23 mouse cellular contexts compared by ENCODE assay signal in the genomic region with DNA sequence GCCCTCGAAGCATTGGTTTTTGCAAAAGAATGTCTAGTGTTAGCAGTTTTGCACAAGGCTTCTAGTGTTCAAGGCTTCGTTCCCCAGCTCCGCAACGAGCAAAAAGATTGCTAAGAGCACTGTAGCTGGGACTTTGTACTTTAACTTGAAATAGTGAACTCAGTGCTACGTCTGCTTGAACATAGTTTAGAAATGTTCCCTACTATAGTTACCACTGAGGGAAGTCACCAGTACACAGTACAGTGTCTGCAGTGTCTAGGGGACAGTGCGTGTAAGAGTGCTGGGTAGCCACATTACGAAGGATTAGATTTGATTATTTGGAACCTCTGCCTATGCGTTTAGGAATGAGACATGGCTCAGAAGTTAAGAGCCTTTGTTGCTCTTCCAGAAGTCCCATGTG. TPM values are rescaled to one million over a fixed set of nuclear protein-coding genes. Genes with fewer than 3 reads are reported as not detected.
DNase-seq lines count a peak whose midpoint lies in the region; ATAC-seq and TF ChIP-seq lines count a peak whose summit lies in the region.
"Had no signal": no experiment of that assay in that cellular context is flagged by ENCODE, and none has a peak within 500 bp of the region (broad histone marks: within the 10 kb centered on the region; RNA-seq: fewer than 3 reads in every experiment).

No protein-coding gene starts in this region.

- peaks cover 8% of the 10 kb centered on the region for H3K4me1 ChIP-seq in intestine, embryonic 16.5 days (ENCODE audit: control insufficient read depth, insufficient read depth, low read length)
- peaks cover 6% of the 10 kb centered on the region for H3K4me1 ChIP-seq in intestine, embryonic 15.5 days (replicated peaks)
- H3K4me1 ChIP-seq in liver, adult 2 months (ENCODE audit: control insufficient read depth, insufficient read depth, low read length) = no peaks in the 10 kb centered on the region; the same call in 1 of the 2 replicates
- H3K4me1 ChIP-seq in liver, embryonic 12.5 days = no peaks in the 10 kb centered on the region
- no peaks in the 10 kb centered on the region for H3K4me1 ChIP-seq in liver, embryonic 16.5 days (ENCODE audit: control insufficient read depth, low read depth, low read length)
- H3K4me1 ChIP-seq in midbrain, embryonic 13.5 days (replicated peaks) = no peaks in the 10 kb centered on the region

- H3K36me3 ChIP-seq in intestine, embryonic 16.5 days (ENCODE audit: control insufficient read depth, insufficient read depth, low read length) = 0 out of 2 replicates have a peak, but pooled peaks cover 5% of the 10 kb centered on the region
- 0 out of 2 replicates have a peak, but pooled peaks cover 4% of the 10 kb centered on the region for H3K36me3 ChIP-seq in intestine, embryonic 15.5 days
- H3K36me3 ChIP-seq in liver, adult 2 months (ENCODE audit: control insufficient read depth, insufficient read depth, low read length) = peaks cover 11% of the 10 kb centered on the region; the same call in 1 of the 2 replicates
- H3K36me3 ChIP-seq in liver, embryonic 12.5 days = peaks cover 4% of the 10 kb centered on the region; the same call in 1 of the 2 replicates
- no peaks in the 10 kb centered on the region for H3K36me3 ChIP-seq in liver, embryonic 16.5 days (ENCODE audit: control insufficient read depth, insufficient read depth)
- H3K36me3 ChIP-seq in midbrain, embryonic 13.5 days = no peaks in the 10 kb centered on the region

- no peak overlapping the region for H3K9ac ChIP-seq in intestine, embryonic 16.5 days (ENCODE audit: low read depth, low read length)
- no peak overlapping the region for H3K9ac ChIP-seq in intestine, embryonic 15.5 days
- H3K9ac ChIP-seq in liver, adult 2 months (ENCODE audit: low read depth, low read length) = no peak overlapping the region
- H3K9ac ChIP-seq in liver, embryonic 12.5 days = no peak overlapping the region
- H3K9ac ChIP-seq in liver, embryonic 16.5 days (ENCODE audit: low read depth, low read length) = no peak overlapping the region
- H3K9ac ChIP-seq in midbrain, embryonic 13.5 days (replicated peaks) = no peak overlapping the region
- H3K9ac ChIP-seq: embryonic facial prominence, embryonic 13.5 days; embryonic facial prominence, embryonic 15.5 days; forebrain, embryonic 12.5 days had no signal

- WGBS in intestine, embryonic 16.5 days = 89% methylated on average over 8 of the region's 8 CpGs
- 88% methylated on average over 8 of the region's 8 CpGs for WGBS in intestine, embryonic 15.5 days
- WGBS in liver, adult 2 months = 67% methylated on average over 8 of the region's 8 CpGs
- WGBS in liver, embryonic 12.5 days (ENCODE audit: insufficient replicate concordance) = 79% methylated on average over 8 of the region's 8 CpGs
- 68% methylated on average over 8 of the region's 8 CpGs for WGBS in liver, embryonic 16.5 days (ENCODE audit: insufficient replicate concordance)
- WGBS in midbrain, embryonic 13.5 days = 96% methylated on average over 8 of the region's 8 CpGs

- no peak overlapping the region for H3K4me3 ChIP-seq in intestine, embryonic 16.5 days (ENCODE audit: low read length)
- no peak overlapping the region for H3K4me3 ChIP-seq in intestine, embryonic 15.5 days (replicated peaks)
- H3K4me3 ChIP-seq in liver, adult 2 months (ENCODE audit: insufficient read depth, low read depth, low read length) = no peak overlapping the region
- no peak overlapping the region for H3K4me3 ChIP-seq in liver, embryonic 12.5 days
- H3K4me3 ChIP-seq in liver, embryonic 16.5 days (ENCODE audit: low read depth, low read length) = no peak overlapping the region
- no peak overlapping the region for H3K4me3 ChIP-seq in midbrain, embryonic 13.5 days (replicated peaks)
- H3K4me3 ChIP-seq: embryonic facial prominence, embryonic 13.5 days; embryonic facial prominence, embryonic 15.5 days; erythroblast, embryonic 14.5 days; forebrain, embryonic 10.5 days; forebrain, embryonic 12.5 days had no signal

- H3K9me3 ChIP-seq in intestine, embryonic 16.5 days (ENCODE audit: control insufficient read depth, low read length) = no peaks in the 10 kb centered on the region
- H3K9me3 ChIP-seq in intestine, embryonic 15.5 days = no peaks in the 10 kb centered on the region
- no peaks in the 10 kb centered on the region for H3K9me3 ChIP-seq in liver, embryonic 12.5 days (replicated peaks)
- H3K9me3 ChIP-seq in liver, embryonic 16.5 days (replicated peaks; ENCODE audit: control insufficient read depth, low read length) = no peaks in the 10 kb centered on the region
- no peaks in the 10 kb centered on the region for H3K9me3 ChIP-seq in midbrain, embryonic 13.5 days
- H3K9me3 ChIP-seq: embryonic facial prominence, embryonic 13.5 days; embryonic facial prominence, embryonic 15.5 days; forebrain, embryonic 10.5 days; forebrain, embryonic 12.5 days had no signal

- no peaks in the 10 kb centered on the region for H3K27me3 ChIP-seq in intestine, embryonic 16.5 days (replicated peaks; ENCODE audit: control insufficient read depth, insufficient read depth, low read length)
- H3K27me3 ChIP-seq in intestine, embryonic 15.5 days (replicated peaks) = no peaks in the 10 kb centered on the region
- no peaks in the 10 kb centered on the region for H3K27me3 ChIP-seq in liver, adult 2 months (ENCODE audit: control insufficient read depth, insufficient read depth, low read length)
- H3K27me3 ChIP-seq in liver, embryonic 12.5 days (replicated peaks) = no peaks in the 10 kb centered on the region
- no peaks in the 10 kb centered on the region for H3K27me3 ChIP-seq in liver, embryonic 16.5 days (ENCODE audit: control insufficient read depth, insufficient read depth, low read depth, low read length)
- no peaks in the 10 kb centered on the region for H3K27me3 ChIP-seq in midbrain, embryonic 13.5 days
- H3K27me3 ChIP-seq: embryonic facial prominence, embryonic 13.5 days; embryonic facial prominence, embryonic 15.5 days; forebrain, embryonic 12.5 days had no signal

- no peak overlapping the region for H3K4me2 ChIP-seq in intestine, embryonic 16.5 days (ENCODE audit: low read depth, low read length)
- H3K4me2 ChIP-seq in intestine, embryonic 15.5 days (replicated peaks) = no peak overlapping the region
- no peak overlapping the region for H3K4me2 ChIP-seq in liver, embryonic 12.5 days
- no peak overlapping the region for H3K4me2 ChIP-seq in liver, embryonic 16.5 days (ENCODE audit: low read depth, low read length)
- no peak overlapping the region for H3K4me2 ChIP-seq in midbrain, embryonic 13.5 days (replicated peaks)
- H3K4me2 ChIP-seq: embryonic facial prominence, embryonic 13.5 days; embryonic facial prominence, embryonic 15.5 days; forebrain, embryonic 12.5 days had no signal

- DNase-seq in liver, adult 2 months (ENCODE audit: extremely low read depth, low read depth, low spot score) = peak; percentile 47
- DNase-seq in liver = no peak
- DNase-seq: adrenal gland, adult 2 months; adrenal gland, postnatal 10 days; adrenal gland, postnatal 25 days; cerebellum, adult 11 months; cerebellum, adult 18-20 months; cerebellum, adult 8-10 months; cerebellum, adult 9-11 months; cerebellum, postnatal 14 days; cerebellum, postnatal 36 days; embryo, embryonic 11 days had no signal

- TF ChIP-seq CTCF in liver, adult 2 months (IDR thresholded peaks at IDR 0.05; ENCODE audit: low read depth, low read length) = no peak

- H3K27ac ChIP-seq in intestine, embryonic 16.5 days (ENCODE audit: low read length) = no peak overlapping the region
- no peak overlapping the region for H3K27ac ChIP-seq in intestine, embryonic 15.5 days
- no peak overlapping the region for H3K27ac ChIP-seq in liver, adult 2 months (replicated peaks; ENCODE audit: insufficient read depth, low read depth, low read length)
- H3K27ac ChIP-seq in liver, embryonic 12.5 days = no peak overlapping the region
- no peak overlapping the region for H3K27ac ChIP-seq in liver, embryonic 16.5 days (ENCODE audit: low read length)
- no peak overlapping the region for H3K27ac ChIP-seq in midbrain, embryonic 13.5 days
- H3K27ac ChIP-seq: embryonic facial prominence, embryonic 13.5 days; embryonic facial prominence, embryonic 15.5 days; forebrain, embryonic 10.5 days; forebrain, embryonic 12.5 days had no signal

- no peak for TF ChIP-seq POLR2A in liver, adult 2 months (IDR thresholded peaks at IDR 0.05; ENCODE audit: extremely low read depth, insufficient read depth, low read length)

- ATAC-seq in intestine, embryonic 16.5 days = peak; percentile 55; the same call in 1 of the 2 replicates
- ATAC-seq in intestine, embryonic 15.5 days = no peak
- no peak for ATAC-seq in liver, embryonic 12.5 days
- peak; percentile 76 for ATAC-seq in liver, embryonic 16.5 days (ENCODE audit: low read depth)
- no peak for ATAC-seq in midbrain, embryonic 13.5 days
- ATAC-seq: forebrain, embryonic 14.5 days had no signal

- H3K79me2 ChIP-seq in liver, adult 2 months (ENCODE audit: control insufficient read depth, insufficient read depth, low read length) = no peaks in the 10 kb centered on the region

RNA-seq across cellular contexts. Expression of a gene that starts 32.2 kb away (rescaled TPM):
- polyA plus RNA-seq in intestine, embryonic 16.5 days (2015; fragmentation: Nextera tagmentation; extraction: Ambion mirVana) = 24.6 and 29.1 TPM in 2 replicates
- 33.7 and 38.5 TPM in 2 replicates for polyA plus RNA-seq in intestine, embryonic 15.5 days (2015; fragmentation: Nextera tagmentation; extraction: Ambion mirVana)
- 11.3 and 11.6 TPM in 2 replicates for total RNA-seq in liver, adult 2 months (2014; rRNA removed)
- 4.4 and 4.9 TPM in 2 replicates for polyA plus RNA-seq in liver, adult 2 months (2012; rRNA removed)
- polyA plus RNA-seq in liver, embryonic 12.5 days (2016; fragmentation: Nextera tagmentation; extraction: Ambion mirVana) = 12.5 TPM in 2 replicates
- polyA plus RNA-seq in liver, embryonic 16.5 days (2015; fragmentation: Nextera tagmentation; extraction: Ambion mirVana) = 5.4 TPM in 2 replicates
- polyA plus RNA-seq in midbrain, embryonic 13.5 days (2015; fragmentation: Nextera tagmentation; extraction: Ambion mirVana) = 21.8 and 23.6 TPM in 2 replicates

RNA-seq across cellular contexts. Expression of a gene that starts 58.5 kb away (rescaled TPM):
- polyA plus RNA-seq in intestine, embryonic 16.5 days (2015; fragmentation: Nextera tagmentation; extraction: Ambion mirVana) = 4.2 and 4.5 TPM in 2 replicates
- polyA plus RNA-seq in intestine, embryonic 15.5 days (2015; fragmentation: Nextera tagmentation; extraction: Ambion mirVana) = 5.5 and 6.9 TPM in 2 replicates
- total RNA-seq in liver, adult 2 months (2014; rRNA removed) = 13.3 and 14.3 TPM in 2 replicates
- 6.7 and 9.8 TPM in 2 replicates for polyA plus RNA-seq in liver, adult 2 months (2012; rRNA removed)
- polyA plus RNA-seq in liver, embryonic 12.5 days (2016; fragmentation: Nextera tagmentation; extraction: Ambion mirVana) = 2.8 and 3.2 TPM in 2 replicates
- 1.6 and 1.8 TPM in 2 replicates for polyA plus RNA-seq in liver, embryonic 16.5 days (2015; fragmentation: Nextera tagmentation; extraction: Ambion mirVana)
- 7.0 and 7.6 TPM in 2 replicates for polyA plus RNA-seq in midbrain, embryonic 13.5 days (2015; fragmentation: Nextera tagmentation; extraction: Ambion mirVana)

Comparison
In these comparisons a context has a peak if more than half of its experiments do, and no peak if none do; other contexts are left out.
1. ATAC-seq: peak in intestine, embryonic 16.5 days (single experiment) and liver, embryonic 16.5 days (single experiment); none in intestine, embryonic 15.5 days (single experiment), liver, embryonic 12.5 days (single experiment) and midbrain, embryonic 13.5 days (single experiment).